Mouse (Mus musculus) forebrain, embryonic 16.5 days (tissue): ENCODE results near the gene Notch2. TPM values are rescaled to one million over a fixed set of nuclear protein-coding genes. Genes with fewer than 3 reads are reported as not detected.
A peak's percentile ranks its signal among the peaks of the same experiment; 100 is the strongest.

Experiments used
- ATAC-seq: fragments of 200-750 bp; cut with Nextera tagmentation; 2 replicates; pipeline ENCODE4 v1.8.0; 2017; ENCODE audit warnings: mild to moderate bottlenecking, moderate library complexity
- H3K27ac ChIP-seq: fragments of 300-500 bp; sonication (generic); 2 replicates; pipeline ENCODE4 v1.5.1; 2014; ENCODE audit warnings: low read length, control low read depth
- H3K27me3 ChIP-seq: fragments of 300-500 bp; sonication (generic); replicated peaks from 2 replicates; pipeline ENCODE4 v1.6.1; 2014; ENCODE audit warnings: low read length; ENCODE audit not compliant: control insufficient read depth, insufficient read depth
- H3K36me3 ChIP-seq: fragments of 300-500 bp; sonication (generic); 2 replicates; pipeline ENCODE4 v1.6.1; 2014; ENCODE audit not compliant: control insufficient read depth, insufficient read depth
- H3K4me1 ChIP-seq: fragments of 300-500 bp; sonication (generic); replicated peaks from 2 replicates; pipeline ENCODE4 v1.6.1; 2014; ENCODE audit warnings: low read length; ENCODE audit not compliant: control insufficient read depth, insufficient read depth
- H3K4me2 ChIP-seq: fragments of 300-500 bp; sonication (generic); 2 replicates; pipeline ENCODE4 v1.6.1; 2014; ENCODE audit warnings: mild to moderate bottlenecking, low read length, control low read depth
- H3K4me3 ChIP-seq: fragments of 300-500 bp; sonication (generic); replicated peaks from 2 replicates; pipeline ENCODE4 v1.5.1; 2014; ENCODE audit warnings: mild to moderate bottlenecking, low read length, control low read depth
- H3K9ac ChIP-seq: fragments of 300-500 bp; sonication (generic); replicated peaks from 2 replicates; pipeline ENCODE4 v1.6.1; 2014; ENCODE audit warnings: low read depth, low read length, control low read depth
- H3K9me3 ChIP-seq: fragments of 300-500 bp; sonication (generic); 2 replicates; pipeline ENCODE4 v1.6.1; 2016; ENCODE audit warnings: low read length; ENCODE audit not compliant: control insufficient read depth
- WGBS: fragments of 180-500 bp; shearing (Covaris S2); extraction: QIAGEN DNeasy Blood & Tissue Kit; methylation state at CpG from one replicate; pipeline ENCODE4 v1.1.7; 2014; 5-methylcytosine and 5-hydroxymethylcytosine counted together
- polyA plus RNA-seq: library from polyadenylated mRNA; unstranded; fragments of >200 nt; fragmentation: Nextera tagmentation; extraction: Ambion mirVana; gene quantifications from 2 replicates; pipeline ENCODE4 v1.2.1, GENCODE M21; 2015

The Notch2 gene
- polyA plus RNA-seq = 14.6 and 19.5 TPM in 2 replicates

GRCm38 (mm10) chr3:98013401-98014281 lies at the start of gene Notch2:
Gene Notch2, plus strand, starts transcription at chr3:98013527.
- Histone ChIP-seq H3K9ac (peak within 1 kb of the TSS; percentile 64), H3K27me3 (no peaks in the 10 kb centered on the region), H3K9me3 (no peaks in the 10 kb centered on the region), H3K4me3 (peak within 1 kb of the TSS; percentile 66), H3K4me2 (peak within 1 kb of the TSS; percentile 67), H3K27ac (peak within 1 kb of the TSS; percentile 65), H3K4me1 (peaks cover 32% of the 10 kb centered on the region), H3K36me3 (no peaks in the 10 kb centered on the region)
- WGBS = under 1% methylated on average over 95 of the region's 95 CpGs
- ATAC-seq = peak; percentile 86

GRCm38 (mm10) chr3:97964878-97965353 lies 48.4 kb upstream of the Notch2 start:
- H3K4me3 ChIP-seq = no peak overlapping the region
- H3K4me1 ChIP-seq = no peaks in the 10 kb centered on the region
- no peak overlapping the region for H3K27ac ChIP-seq
- ATAC-seq = no peak
- no peaks in the 10 kb centered on the region for H3K27me3 ChIP-seq
- no peaks in the 10 kb centered on the region for H3K36me3 ChIP-seq
- no peak overlapping the region for H3K4me2 ChIP-seq
- H3K9ac ChIP-seq = no peak overlapping the region
- H3K9me3 ChIP-seq = no peaks in the 10 kb centered on the region
- 89% methylated on average over 14 of the region's 14 CpGs for WGBS

- Histone ChIP-seq H3K27me3 (no peaks in the 10 kb centered on the region), H3K4me2 (no peak overlapping the region), H3K4me1 (no peaks in the 10 kb centered on the region), H3K36me3 (no peaks in the 10 kb centered on the region), H3K9me3 (no peaks in the 10 kb centered on the region), H3K9ac (no peak overlapping the region), H3K4me3 (no peak overlapping the region), H3K27ac (no peak overlapping the region)
- 66% methylated on average over 2 of the region's 2 CpGs for WGBS
- ATAC-seq = no peak
Observed at GRCm38 (mm10) chr3:97967627-97968026, 45.7 kb upstream of the Notch2 start.

GRCm38 (mm10) chr3:97968191-97968590 lies 45.1 kb upstream of the Notch2 start:
- H3K27me3 ChIP-seq = no peaks in the 10 kb centered on the region
- 92% methylated on average over 2 of the region's 2 CpGs for WGBS
- ATAC-seq = no peak

GRCm38 (mm10) chr3:97969019-97969418 lies 44.3 kb upstream of the Notch2 start:
- Histone ChIP-seq H3K4me3 (no peak overlapping the region), H3K27me3 (no peaks in the 10 kb centered on the region), H3K27ac (no peak overlapping the region), H3K9me3 (no peaks in the 10 kb centered on the region), H3K4me1 (no peaks in the 10 kb centered on the region), H3K36me3 (no peaks in the 10 kb centered on the region), H3K9ac (no peak overlapping the region), H3K4me2 (no peak overlapping the region)
- WGBS = 73% methylated on average over 1 of the region's 1 CpGs
- no peak for ATAC-seq

More at GRCm38 (mm10) chr3:97968191-97968590, 45.1 kb upstream of the Notch2 start:
- Histone ChIP-seq H3K27ac (no peak overlapping the region), H3K4me1 (no peaks in the 10 kb centered on the region), H3K4me2 (no peak overlapping the region), H3K4me3 (no peak overlapping the region), H3K9ac (no peak overlapping the region), H3K36me3 (no peaks in the 10 kb centered on the region), H3K9me3 (no peaks in the 10 kb centered on the region)

GRCm38 (mm10) chr3:97971117-97971516 lies 42.2 kb upstream of the Notch2 start:
- Histone ChIP-seq H3K27me3 (no peaks in the 10 kb centered on the region), H3K36me3 (no peaks in the 10 kb centered on the region), H3K9me3 (0 out of 2 replicates have a peak, but pooled peaks cover 4% of the 10 kb centered on the region), H3K4me1 (no peaks in the 10 kb centered on the region), H3K4me3 (no peak overlapping the region), H3K9ac (no peak overlapping the region), H3K27ac (no peak overlapping the region), H3K4me2 (no peak overlapping the region)
- WGBS = 34% methylated on average over 7 of the region's 7 CpGs
- no peak for ATAC-seq

- no peaks in the 10 kb centered on the region for H3K36me3 ChIP-seq
- no peak for ATAC-seq
- H3K9ac ChIP-seq = no peak overlapping the region
- no peak overlapping the region for H3K27ac ChIP-seq
- no peaks in the 10 kb centered on the region for H3K27me3 ChIP-seq
- H3K4me3 ChIP-seq = no peak overlapping the region
- 0 out of 2 replicates have a peak, but pooled peaks cover 4% of the 10 kb centered on the region for H3K9me3 ChIP-seq
- H3K4me1 ChIP-seq = no peaks in the 10 kb centered on the region
- WGBS = 65% methylated on average over 5 of the region's 5 CpGs
- no peak overlapping the region for H3K4me2 ChIP-seq
Observed at GRCm38 (mm10) chr3:97972200-97972599, 41.1 kb upstream of the Notch2 start.

- 0 out of 2 replicates have a peak, but pooled peaks cover 4% of the 10 kb centered on the region for H3K9me3 ChIP-seq
- no peaks in the 10 kb centered on the region for H3K4me1 ChIP-seq
- ATAC-seq = no peak
- H3K4me2 ChIP-seq = no peak overlapping the region
- no peaks in the 10 kb centered on the region for H3K27me3 ChIP-seq
- no peaks in the 10 kb centered on the region for H3K36me3 ChIP-seq
- WGBS = 79% methylated on average over 4 of the region's 4 CpGs
- H3K27ac ChIP-seq = no peak overlapping the region
- H3K9ac ChIP-seq = no peak overlapping the region
- no peak overlapping the region for H3K4me3 ChIP-seq
Observed at GRCm38 (mm10) chr3:97972707-97973106, 40.6 kb upstream of the Notch2 start.

- ATAC-seq = no peak
- no peak overlapping the region for H3K4me2 ChIP-seq
- H3K4me3 ChIP-seq = no peak overlapping the region
- no peak overlapping the region for H3K27ac ChIP-seq
- no peaks in the 10 kb centered on the region for H3K27me3 ChIP-seq
- 0 out of 2 replicates have a peak, but pooled peaks cover 4% of the 10 kb centered on the region for H3K9me3 ChIP-seq
- no peak overlapping the region for H3K9ac ChIP-seq
- no peaks in the 10 kb centered on the region for H3K4me1 ChIP-seq
- no peaks in the 10 kb centered on the region for H3K36me3 ChIP-seq
- 33% methylated on average over 2 of the region's 2 CpGs for WGBS
Observed at GRCm38 (mm10) chr3:97973306-97973705, 40.0 kb upstream of the Notch2 start.
